Mouse (Mus musculus) kidney, postnatal 36 days (tissue): Measurements from ENCODE around the gene Slc25a24.

Experiments
- DNase-seq, 2 experiments: peaks; one replicate each; pipeline ENCODE4 v3.0.0; 2021 to 2022; ENCODE audit warnings: mixed read lengths in 2 of 2

The Slc25a24 gene

DNA sequence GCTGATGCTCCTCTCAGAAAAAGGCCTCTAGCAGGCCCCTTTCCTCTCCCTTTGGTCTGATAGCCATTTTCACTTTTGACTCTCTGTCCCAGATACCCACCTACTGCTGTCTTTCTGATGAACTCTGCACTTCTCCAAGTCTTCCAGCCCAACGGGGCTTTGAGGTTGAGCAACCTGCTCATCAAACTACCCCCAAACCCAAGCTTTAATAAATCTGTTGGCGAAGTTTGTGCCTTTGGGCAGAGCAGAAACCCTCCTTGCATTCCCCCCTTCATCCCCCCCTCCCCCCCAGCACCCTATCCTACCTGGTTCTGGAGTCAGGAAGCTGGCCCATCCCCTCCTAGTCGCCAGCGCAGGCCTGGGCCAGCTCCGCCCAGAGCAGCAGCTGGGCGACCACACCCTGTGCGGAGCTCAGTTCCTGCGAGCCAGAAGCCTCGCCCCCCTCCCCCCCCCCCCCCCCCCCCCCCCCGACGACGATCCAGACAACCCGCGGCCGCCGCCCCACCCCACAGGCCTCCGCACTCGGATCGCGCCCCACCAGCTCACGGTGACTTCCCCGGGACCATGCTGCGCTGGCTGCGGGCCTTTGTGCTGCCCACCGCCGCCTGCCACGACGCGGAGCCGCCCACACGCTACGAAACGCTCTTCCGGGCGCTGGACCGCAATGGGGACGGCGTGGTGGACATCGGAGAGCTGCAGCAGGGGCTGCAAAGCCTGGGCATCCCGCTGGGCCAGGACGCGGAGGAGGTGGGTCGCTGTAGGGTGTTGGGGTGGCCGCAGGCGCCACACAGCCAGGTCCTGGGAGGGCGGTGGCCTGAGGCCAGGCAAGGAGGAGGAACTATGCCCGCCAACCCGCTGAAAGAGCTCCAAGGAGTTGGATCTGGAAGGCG, at the start of gene Slc25a24:
Gene Slc25a24 (plus strand): TSS at position 509 of the 890 bp plus-strand sequence.
- peak; percentile 21 to 62 for DNase-seq

DNA sequence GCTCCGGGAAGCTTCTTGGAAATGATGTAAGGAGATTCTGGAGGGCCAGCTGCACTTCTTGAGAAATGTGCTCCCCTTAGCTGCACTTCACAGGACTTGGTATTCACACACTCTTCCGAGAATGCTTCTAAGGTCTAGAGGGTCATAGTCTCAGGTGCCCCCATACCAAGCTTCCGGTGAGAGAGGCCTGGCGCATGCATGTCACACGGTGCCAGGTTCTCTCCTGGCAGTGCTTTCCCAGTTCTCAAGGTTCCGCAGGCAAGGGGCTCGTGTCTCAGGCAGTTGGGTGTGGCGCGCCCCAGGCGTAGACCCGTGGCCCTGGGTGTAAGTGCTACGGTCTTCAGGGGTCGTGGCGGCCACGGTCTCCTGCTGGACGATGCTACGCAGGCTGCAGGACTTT, 42.8 kb upstream of the Slc25a24 start, which contains the start of gene Slc25a54:
Gene Slc25a54 (plus strand): TSS at position 301 of the 400 bp plus-strand sequence.
- no peak for DNase-seq

DNA sequence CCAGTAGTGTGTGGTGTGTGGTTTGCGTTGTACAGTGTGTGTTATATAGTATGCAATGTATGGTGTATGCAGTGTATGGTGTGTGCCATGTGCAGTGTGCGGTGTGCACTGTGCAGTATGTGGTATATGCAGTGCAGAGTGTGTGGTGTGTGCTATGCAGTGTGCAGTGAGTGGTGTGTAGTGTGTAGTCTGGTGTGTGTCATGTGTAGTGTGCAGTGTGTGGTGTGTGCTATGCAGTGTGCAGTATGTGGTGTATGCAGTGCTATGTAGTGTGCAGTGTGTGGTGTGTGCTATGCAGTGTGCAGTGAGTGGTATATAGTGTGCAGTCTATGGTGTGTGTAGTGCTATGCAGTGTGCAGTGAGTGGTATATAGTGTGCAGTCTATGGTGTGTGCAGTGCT, 38.5 kb upstream of the Slc25a24 start:
- DNase-seq, result no peak

DNA sequence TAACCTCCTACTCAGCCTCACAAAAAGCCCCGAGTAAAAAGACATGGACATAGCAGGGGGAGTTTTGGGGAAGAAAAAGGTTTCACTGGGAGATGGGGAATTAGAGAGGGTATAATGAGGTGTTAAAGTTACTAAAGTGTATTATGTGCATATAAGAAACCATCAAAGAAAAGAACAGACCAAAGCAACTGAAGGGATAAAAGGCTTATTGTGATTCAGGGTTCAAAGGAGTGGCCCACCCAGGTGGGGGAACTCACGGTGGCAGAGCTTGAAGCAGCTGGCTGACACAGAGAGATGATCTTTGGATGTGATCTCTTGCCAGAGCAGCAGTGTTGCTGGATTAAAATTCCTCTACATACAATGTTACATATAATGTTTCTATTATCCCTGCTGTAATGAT, 34.5 kb upstream of the Slc25a24 start:
- no peak for DNase-seq

DNA sequence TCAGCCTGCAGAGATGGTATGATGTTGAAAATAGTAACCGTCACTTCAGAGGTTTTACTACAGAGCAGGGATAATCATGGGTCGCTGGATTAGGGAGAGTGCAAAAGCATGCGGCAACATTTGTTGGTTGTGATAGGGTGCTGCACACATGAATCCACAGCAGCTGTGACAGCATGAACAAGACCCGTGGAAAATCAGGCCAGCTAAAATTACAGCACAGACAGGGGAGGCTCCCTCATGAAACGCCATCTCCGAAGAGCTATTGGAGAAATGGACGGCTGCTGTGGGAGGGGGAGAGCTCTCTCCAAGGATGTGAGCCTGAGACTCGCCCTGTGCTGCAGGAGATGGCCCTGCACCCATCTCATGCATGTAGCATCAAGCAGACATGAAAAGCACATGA, 18.2 kb upstream of the Slc25a24 start:
- DNase-seq, result no peak

DNA sequence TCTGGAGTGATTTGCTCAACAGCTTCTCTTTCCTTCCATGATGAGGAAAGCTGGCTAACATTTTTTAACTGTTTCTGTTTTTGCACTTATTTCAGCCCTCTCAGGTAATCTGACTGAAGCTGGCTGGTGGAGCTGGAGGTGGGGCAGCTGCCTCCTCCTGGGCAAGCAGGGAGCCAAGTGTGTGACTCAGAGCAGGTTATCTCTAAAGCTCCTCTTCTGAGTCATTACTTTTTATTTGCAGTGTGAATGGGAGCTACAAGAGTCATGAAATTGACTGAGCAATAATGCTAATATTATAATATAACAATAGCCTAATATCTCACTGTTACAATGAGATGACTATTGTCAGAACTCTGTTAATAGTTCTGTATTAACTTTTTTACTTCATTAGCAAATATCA, 5.8 kb upstream of the Slc25a24 start:
- no peak for DNase-seq

DNA sequence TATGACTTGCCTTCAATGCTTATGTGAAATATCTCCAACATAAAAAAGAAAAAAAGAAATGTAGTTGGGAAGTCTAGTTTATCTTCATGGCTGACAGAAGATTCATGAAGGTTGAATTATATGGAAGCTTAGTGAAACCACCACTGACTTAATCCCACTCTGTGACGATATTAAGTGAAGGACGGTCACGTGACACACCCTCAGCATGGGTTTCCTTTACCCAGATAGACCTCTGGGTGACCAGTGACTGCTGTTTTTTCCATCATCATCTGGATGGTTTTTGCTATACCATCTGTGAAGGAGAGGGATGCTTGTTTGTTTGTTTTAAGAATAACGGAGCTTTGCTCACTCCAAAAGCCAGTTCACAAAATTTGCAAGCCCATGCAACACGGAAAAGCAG, 3.4 kb upstream of the Slc25a24 start:
- no peak for DNase-seq

DNA sequence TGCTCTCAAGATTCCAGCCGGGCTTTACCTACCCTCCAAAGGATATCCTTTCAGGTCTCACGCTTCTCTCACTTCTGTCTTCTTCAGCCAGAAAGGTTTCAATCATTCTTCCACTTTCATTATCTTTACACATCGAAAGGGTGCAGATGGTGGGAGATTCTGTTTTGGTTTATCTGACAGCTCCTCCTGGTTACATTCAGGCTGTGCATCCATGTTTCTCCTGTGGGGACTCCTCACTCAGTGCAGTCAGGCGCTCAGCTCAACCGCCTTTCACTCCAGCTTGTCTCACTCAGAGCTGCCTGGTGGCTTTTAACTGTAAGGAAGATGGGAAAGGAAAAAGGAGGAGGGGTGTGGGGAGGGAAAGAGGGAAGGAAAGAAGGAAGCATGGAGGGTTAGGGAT, 3.0 kb upstream of the Slc25a24 start:
- no peak for DNase-seq

DNA sequence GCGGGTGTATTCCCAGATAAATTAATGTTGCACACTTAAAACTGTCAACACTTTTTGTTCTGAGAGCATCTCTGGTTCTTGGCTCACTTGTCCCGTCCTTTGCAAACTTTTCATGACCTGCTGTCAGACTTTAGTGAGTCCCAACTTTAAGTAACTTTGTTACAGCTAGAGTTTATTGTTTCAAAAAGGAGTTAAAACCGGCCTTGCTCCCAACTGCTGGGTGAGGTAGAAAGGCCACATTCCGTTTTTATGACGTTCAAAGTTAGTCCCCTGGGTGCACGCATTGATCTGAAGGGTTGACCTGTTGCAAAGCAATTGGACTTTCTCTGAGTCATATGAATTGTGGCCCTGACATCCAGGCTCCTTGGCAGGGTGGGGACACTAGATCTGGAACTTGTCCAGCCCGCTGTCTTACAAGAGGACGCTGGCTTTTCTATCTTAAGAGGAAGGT, 607 bp downstream of the Slc25a24 start:
- DNase-seq, result peak; percentile 55 to 67

DNA sequence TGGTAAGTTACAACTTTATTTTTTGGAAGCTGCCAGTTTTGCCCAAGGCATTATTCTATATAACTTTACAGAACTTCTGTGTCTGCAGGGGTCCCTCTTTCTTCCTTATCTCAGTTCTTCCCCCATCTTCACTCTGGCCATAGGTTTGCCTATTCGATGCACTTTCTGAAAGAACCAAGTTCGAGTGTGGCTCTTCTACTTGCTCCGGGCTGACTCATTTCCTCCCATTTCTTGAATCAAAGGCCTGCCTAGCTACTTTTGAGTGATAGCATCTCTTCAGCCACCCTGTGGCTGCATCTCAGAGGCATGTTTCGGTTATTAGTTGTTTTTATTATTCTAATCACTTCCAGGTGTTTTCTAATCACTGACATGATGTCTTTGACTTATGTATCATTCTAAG, 1.1 kb downstream of the Slc25a24 start:
- no peak for DNase-seq

DNA sequence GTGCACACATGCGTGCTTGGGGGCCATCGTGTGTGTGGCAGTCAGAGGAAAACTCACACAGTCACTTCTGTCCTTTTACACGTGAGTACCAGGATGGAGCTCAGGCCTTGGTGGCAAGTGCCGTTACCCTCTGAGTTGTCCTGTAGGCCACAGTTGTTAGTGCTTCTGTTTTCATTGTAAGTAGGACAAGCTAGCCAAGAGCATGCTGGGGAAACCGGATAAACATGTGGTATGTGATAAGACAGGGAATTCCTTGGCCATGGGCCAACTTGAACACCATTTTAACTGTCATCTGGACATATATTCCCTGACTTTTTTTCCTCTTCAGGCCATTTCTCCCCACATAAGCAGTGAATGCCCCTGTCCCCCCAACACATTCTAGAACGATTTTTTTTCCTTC, 2.6 kb downstream of the Slc25a24 start:
- no peak for DNase-seq

DNA sequence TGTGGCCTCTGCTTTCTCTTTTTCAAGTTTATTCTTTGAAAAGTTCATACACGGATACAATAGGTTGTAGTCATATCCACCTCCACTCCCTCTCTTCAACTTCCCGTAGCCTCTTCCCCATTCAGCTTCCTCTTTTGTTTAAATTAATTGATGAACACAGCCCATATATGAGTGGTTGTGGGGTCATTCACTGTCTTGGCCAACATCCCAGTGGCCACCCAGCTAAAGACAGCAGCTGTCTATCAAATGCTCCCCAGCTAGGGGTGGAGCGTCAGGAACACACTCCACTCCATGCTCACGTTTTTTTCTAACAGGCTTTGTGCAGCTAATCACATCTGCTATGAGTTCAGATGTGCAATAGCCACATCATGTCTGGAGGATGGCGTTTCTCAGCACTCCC, 6.8 kb downstream of the Slc25a24 start:
- DNase-seq, result no peak

DNA sequence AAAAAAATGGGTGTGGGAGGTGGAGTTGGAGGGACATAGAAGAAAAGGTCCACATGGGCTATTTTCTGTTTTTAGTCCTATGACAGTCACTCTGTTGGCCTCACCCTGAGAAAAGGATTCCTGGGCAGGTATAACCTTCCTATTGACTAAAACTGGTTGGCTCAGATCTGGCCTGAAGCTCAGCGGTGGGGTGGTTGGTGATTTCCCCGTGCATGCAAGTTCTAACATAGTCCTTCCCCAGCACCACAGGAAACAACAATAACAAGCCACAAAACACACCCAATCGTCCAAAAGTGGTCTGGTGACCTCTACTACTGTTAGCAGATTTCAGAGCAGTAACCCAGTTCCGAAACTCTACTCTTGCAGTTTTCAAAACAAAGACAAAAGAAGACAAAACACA, 10.0 kb downstream of the Slc25a24 start:
- DNase-seq, result no peak

DNA sequence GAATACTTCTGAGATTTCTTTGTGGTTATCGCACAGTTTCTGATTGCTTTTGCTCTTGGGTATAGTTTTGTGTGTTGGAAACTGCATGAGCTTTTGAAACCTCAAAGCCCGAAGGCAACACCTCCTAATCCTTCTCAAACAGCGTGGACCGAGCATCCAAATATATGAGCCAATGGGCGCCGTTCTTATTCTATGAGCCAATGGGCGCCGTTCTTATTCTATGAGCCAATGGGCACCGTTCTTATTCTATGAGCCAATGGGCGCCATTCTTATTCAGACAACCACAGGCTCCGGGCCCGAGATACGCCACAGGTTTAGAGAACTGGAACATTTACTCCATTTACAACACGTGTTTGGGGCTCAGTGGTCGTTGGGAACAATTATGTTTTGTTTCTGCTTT, 11.1 kb downstream of the Slc25a24 start:
- no peak for DNase-seq

DNA sequence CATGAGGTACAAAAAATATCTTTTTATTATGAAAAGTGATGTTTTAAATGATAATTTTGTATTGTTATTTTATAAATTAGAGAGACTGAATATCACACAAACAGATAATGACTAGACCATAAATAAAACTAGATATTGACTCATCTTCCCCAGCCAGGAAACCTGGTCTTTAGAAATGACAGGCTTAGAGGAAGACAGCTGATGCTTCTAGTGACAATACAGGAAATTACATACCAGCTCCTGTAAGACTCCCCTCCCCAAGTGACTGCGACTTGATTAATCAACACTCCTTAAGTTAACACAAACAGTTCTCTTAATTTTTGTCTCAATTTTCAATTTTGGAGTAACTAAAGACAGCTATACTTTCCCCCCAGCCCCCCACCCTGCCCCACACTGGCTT, 12.4 kb downstream of the Slc25a24 start:
- no peak for DNase-seq

DNA sequence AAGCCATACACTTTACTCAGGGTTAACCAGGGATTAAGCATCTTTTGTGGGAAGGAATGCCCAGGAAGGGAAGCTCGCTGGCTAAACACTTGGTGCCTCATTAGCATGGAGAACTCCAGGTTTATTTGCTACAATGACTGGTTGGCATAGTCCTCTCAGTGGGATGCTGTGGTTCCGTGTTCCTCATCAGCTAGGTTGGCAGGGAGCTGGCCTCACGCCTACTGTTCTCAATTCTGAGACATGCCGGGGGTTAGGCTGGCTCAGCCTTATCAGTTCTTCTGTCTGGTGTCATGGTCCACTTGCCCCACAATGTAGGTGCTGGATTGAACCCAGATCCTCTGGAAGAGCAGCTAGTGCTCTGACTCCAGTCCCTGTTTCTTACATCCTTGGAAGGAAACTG, 29.6 kb downstream of the Slc25a24 start:
- no peak for DNase-seq

DNA sequence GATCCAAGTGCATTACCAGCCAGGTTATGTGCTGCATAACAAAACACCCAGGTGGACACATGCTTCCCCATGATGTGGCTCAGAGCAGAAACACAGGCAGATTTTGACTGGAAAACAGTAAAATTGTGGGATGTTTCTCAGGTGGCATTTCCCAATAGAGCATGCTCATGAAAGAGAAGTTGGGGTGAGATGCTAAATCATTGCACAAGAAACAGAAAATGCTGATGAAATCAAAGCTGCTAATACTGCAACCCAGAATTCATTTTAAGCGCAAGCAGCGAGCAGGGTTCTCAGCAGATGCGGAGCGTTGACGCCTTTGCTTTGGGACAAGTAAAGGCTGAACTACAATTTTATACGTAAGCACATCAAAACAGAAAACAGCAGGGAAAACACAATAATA, 30.5 kb downstream of the Slc25a24 start:
- no peak for DNase-seq

DNA sequence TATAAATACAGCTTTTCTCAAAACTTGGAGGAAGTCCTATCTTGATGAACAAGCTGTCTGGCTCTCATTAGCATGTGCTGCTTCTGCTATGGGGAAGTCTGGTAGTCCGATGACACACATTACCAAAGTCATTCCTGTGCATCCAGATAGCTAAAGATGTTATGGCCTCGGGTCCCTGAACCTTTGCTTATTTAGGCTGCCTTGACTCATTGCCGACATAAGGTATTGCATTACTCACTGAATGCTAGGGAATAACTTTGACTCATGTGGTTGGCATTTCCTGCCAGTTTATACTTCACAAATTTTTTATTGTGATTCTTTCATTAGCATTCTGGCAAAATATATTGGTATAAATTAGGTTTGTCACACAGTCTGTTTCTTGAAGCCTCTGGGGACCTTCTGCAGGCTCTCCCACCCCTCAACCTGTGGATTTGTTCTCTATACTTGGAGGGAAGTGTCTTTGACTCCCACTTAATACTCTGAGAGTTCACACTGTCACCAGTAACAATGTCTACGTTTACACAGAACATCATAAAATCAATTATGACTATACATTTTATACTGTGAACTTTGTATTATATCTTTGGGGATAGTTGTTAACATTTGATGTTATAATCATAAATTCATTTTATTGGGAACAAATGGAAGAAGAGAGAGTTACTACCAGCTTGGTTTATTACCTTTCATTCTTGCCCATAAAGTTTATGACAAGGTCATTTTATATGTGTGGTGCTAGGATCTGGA, 33.1 kb downstream of the Slc25a24 start:
- DNase-seq, result no peak

DNA sequence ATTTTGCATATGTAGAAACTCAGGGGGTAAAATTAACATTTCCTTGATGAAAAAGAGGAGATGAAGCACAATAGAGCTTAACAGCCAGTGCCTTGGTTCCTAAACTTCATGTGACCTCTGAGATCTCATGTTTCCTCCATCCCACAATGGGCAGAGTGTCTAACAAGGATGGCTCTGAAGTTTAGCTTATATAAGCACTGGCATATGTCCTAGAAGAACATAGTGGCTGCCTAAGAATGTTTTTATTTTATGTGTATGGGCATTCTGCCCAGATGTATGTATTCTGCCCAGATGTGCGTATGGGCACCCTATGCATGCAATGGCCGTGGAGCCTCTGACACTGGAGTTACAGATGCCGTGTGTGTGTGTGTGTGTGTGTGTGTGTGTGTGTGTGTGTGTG, 34.5 kb downstream of the Slc25a24 start:
- DNase-seq, result no peak

DNA sequence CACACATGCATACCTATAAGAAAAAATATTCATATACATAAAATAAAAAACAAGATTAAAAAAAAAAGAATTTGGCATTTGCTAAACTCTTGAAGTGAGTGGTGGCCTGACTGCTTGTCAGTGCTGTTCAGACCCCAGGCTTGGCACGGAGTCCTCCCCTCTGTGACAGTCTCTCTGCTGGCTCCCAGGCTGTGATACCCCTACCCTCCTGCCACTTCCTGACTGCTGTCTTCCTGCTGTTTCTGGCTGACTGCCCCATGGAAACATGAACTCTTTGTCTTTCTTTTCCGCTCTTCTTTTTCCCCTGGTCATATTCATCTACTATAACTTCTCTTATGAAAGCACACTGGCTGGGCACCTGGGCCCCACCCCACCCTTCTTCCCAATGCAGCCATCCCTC, 41.1 kb downstream of the Slc25a24 start:
- DNase-seq, result no peak

DNA sequence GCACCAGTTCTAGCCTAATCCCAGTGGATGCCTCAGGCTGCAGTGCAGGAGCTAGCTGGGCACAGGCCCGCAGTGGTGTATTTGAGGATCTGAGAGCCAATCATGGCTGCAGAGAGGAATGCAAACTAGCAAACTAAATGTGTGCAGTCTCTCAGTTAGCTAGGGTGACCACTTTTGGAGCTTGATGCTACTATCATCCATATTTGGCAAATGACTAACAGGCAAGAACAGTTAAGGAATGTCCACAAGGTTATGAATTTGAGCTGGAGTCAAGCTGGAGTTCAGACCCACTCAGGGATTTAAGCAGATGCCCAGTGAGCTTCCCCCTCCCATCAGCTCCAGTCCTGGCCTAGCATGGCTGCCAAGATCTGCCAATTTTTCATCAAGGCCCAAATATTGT, 41.7 kb downstream of the Slc25a24 start:
- no peak for DNase-seq

DNA sequence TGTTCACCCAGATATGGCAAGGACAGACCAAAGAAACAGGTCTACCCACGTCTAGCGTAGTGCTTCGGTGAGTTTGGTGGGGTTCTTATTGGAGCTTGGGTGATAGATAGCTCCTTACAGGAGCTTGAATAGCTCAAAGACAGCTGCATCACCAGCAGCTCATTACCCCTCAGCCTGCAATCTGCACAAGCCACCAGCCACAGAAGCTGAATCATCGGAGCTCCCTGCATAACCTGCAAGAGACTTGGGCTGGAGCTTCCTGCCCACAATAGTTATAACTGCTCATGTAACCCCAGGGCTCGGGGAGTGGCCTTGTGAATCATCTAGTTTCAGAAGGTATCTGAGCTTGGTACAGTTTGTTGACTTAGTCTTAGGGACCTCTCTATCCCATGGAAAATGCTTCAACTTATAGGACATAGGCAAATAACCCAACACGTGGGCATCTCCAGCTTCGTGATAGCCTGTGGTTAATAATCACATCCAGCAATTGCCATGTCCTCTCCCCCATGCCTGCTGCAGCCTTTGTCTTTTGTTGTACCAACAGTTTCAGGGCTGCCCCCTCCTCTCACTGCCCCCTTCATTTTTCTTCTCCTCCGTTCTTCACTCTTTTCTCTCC, 42.4 kb downstream of the Slc25a24 start:
- no peak for DNase-seq

DNA sequence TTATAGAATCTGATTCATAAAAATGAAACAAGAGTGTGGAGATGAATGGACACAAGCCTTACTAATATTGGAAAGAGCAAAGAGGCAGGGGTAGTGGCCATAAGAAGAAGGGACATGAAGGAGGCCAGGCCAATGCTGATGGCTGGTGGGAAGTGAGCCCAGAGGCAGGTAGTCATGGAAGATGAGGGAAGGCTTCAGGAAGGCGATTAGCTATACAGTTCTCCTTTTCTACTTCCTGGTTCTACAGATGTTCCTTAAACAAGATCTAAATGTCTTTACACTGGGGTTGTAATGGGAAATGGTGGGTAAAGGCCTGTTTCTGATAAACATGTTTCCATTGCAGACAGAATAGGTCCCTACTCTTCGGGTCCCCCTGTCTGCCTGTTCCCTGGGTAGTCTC, 46.2 kb downstream of the Slc25a24 start:
- no peak for DNase-seq
